Mouse (Mus musculus) neutrophil, adult 59 days (primary cell): Measurements from ENCODE around the gene Zkscan7. TPM values are rescaled to one million over a fixed set of nuclear protein-coding genes. Genes with fewer than 3 reads are reported as not detected.

Experiments
- total RNA-seq, 2 experiments: library from RNA; stranded (reverse); gene quantifications; 1 replicate in 1 of 2; 2 replicates in 1 of 2; pipeline ENCODE4 v1.2.4; 2023

The Zkscan7 gene
- total RNA-seq = under 1 TPM; 0.49 to 0.87 TPM

DNA sequence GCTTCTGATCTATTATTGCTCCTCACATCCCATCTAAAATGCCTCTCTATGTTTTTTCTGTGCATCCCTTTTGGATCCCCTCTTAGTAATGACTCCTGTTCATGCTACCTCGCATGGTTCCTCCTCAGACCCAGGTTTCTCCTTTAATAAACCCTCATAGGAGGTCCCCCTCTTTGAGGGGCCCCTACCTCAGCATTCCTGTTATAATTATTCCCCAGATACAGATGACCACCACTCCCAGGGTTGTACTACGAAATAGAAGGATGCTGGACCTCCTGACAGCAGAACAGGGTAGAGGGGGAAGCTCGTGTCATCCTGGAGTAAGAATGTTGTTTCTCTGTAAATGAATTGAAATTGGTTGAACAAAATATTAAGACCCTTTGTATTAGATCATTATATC is at the start of gene Zkscan7:
TSS of gene Zkscan7 (plus strand) at position 301 of the 400 bp plus-strand sequence.

GRCm38 (mm10) chr9:122843760-122844159 is 41.7 kb upstream of the Zkscan7 start, which contains the start of gene Gm35549:
Gene Gm35549, minus strand, starts transcription at chr9:122844035.

DNA sequence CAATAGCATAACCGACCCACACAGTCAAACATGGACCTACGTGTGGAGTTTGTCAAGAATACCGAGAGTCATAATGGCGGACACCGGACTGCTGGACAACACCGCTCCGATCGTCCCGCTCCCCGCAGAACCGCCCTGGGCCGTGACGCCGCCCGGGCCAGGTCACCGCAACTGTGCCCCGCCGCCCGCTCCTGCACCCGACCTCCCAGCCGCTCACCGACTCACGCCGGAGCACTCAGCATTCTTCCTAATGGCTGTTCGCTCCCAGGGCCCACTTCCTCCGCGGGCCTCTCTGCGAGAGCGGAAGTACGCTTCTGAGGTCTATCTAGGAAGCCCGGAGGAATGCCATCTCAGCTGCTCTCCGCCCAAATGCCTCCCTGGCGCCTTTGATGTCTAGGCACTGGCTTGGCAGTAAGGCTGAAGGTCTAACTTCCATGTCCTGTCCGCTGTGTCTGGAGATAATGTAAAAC is 19.8 kb upstream of the Zkscan7 start, which contains the start of gene Zfp445:
TSS of gene Zfp445 (minus strand) at position 310 of the 470 bp plus-strand sequence.

DNA sequence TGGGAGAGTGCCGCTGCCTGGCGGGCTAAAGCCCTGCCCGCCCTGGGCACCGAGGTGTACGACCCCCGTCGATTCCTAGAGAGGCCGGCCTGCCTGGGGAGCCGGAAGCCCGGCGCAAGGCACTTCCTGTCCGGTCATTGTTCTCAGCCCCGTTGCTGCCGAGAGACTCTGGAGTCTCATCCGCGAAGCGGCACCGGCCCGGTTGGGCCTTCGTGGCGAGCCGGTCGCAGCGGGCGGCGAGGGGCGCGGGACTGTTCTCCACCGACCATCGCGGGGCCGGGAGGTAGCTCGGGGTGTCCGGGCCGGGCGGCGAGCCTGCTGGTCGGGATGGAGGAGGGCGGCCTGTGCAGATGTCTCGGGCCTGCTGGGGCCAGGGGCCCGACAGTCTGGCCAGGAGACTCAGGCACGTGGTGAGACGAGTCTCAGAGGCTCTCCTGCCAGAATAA is 37.5 kb downstream of the Zkscan7 start, which contains the start of gene Zfp105:
TSS of gene Zfp105 (plus strand) at position 137 of the 446 bp plus-strand sequence.

Other genes with a start within 250 kb of the Zkscan7 start
- not detected for gene Topaz1, start 138.3 kb upstream of the Zkscan7 start, total RNA-seq
- 1 to 10 TPM; 4.4 to 6.0 TPM for gene Tcaim, start 80.1 kb upstream of the Zkscan7 start, total RNA-seq
- not detected for gene Gm35549, start 41.6 kb upstream of the Zkscan7 start, total RNA-seq
- 100 to 1,000 TPM; 100 to 107 TPM for gene Zfp445, start 19.7 kb upstream of the Zkscan7 start, total RNA-seq
- under 1 TPM; 0.44 to 0.86 TPM for gene Zfp105, start 37.4 kb downstream of the Zkscan7 start, total RNA-seq
- 10 to 100 TPM; 23.2 to 25.3 TPM for gene 1110059G10Rik, start 65.3 kb downstream of the Zkscan7 start, total RNA-seq
- 10 to 100 TPM; 60.1 to 86.8 TPM for gene Kif15, start 65.4 kb downstream of the Zkscan7 start, total RNA-seq
- gene Tmem42, start 135.6 kb downstream of the Zkscan7 start, total RNA-seq = 1 to 10 TPM; 3.7 to 6.0 TPM
- not detected for gene Tgm4, start 149.0 kb downstream of the Zkscan7 start, total RNA-seq
- gene Zdhhc3, start 227.5 kb downstream of the Zkscan7 start, total RNA-seq = 100 to 1,000 TPM; 105 to 116 TPM
- 10 to 100 TPM; 26.9 to 29.5 TPM for gene Exosc7, start 227.5 kb downstream of the Zkscan7 start, total RNA-seq